Mouse (Mus musculus): ENCODE measurements at regions not wholly inside any gene's neighbourhood (a gene's known extent, or its start where the extent isn't known, plus 50 kb on each side); places are given as distances from the start of the nearest gene placed in this dataset.

GRCm38 (mm10) chr5:51397528-51397927 lies 170.0 kb downstream of the Ppargc1a start:
- 92% methylated on average over 5 of the region's 5 CpGs for WGBS
- H3K27me3 ChIP-seq (ENCODE audit: low read depth, poor library complexity, severe bottlenecking), result no peaks in the 10 kb centered on the region
- H3K4me1 ChIP-seq, result no peaks in the 10 kb centered on the region
- no peak for DNase-seq (ENCODE audit: low spot score)
- H3K9me3 ChIP-seq (replicated peaks), result no peaks in the 10 kb centered on the region
- no peaks in the 10 kb centered on the region for H3K36me3 ChIP-seq
- no peak overlapping the region for H3K4me3 ChIP-seq
- no peak overlapping the region for H3K27ac ChIP-seq (replicated peaks)

GRCm38 (mm10) chr5:51391319-51391718 lies 176.2 kb downstream of the Ppargc1a start:
- no peaks in the 10 kb centered on the region for H3K36me3 ChIP-seq
- H3K27me3 ChIP-seq (ENCODE audit: low read depth, poor library complexity, severe bottlenecking), result no peaks in the 10 kb centered on the region
- H3K4me1 ChIP-seq, result no peaks in the 10 kb centered on the region
- no peak overlapping the region for H3K27ac ChIP-seq (replicated peaks)
- H3K9me3 ChIP-seq (replicated peaks), result no peaks in the 10 kb centered on the region
- H3K4me3 ChIP-seq, result no peak overlapping the region
- WGBS, result 85% methylated on average over 8 of the region's 8 CpGs
- no peak for DNase-seq (ENCODE audit: low spot score)

- 63% methylated on average over 2 of the region's 2 CpGs for WGBS
- DNase-seq (ENCODE audit: low spot score), result no peak
- no peaks in the 10 kb centered on the region for H3K4me1 ChIP-seq
- H3K9me3 ChIP-seq (replicated peaks), result no peaks in the 10 kb centered on the region
- H3K27me3 ChIP-seq (ENCODE audit: low read depth, poor library complexity, severe bottlenecking), result no peaks in the 10 kb centered on the region
- no peaks in the 10 kb centered on the region for H3K36me3 ChIP-seq
- no peak overlapping the region for H3K27ac ChIP-seq (replicated peaks)
- H3K4me3 ChIP-seq, result no peak overlapping the region
Observed at GRCm38 (mm10) chr5:51387751-51388150, 179.8 kb downstream of the Ppargc1a start.

GRCm38 (mm10) chr5:51386409-51386808 lies 181.1 kb downstream of the Ppargc1a start:
- DNase-seq (ENCODE audit: low spot score), result no peak
- H3K4me1 ChIP-seq, result no peaks in the 10 kb centered on the region

GRCm38 (mm10) chr5:51384278-51384677 lies 183.2 kb downstream of the Ppargc1a start:
- no peaks in the 10 kb centered on the region for H3K36me3 ChIP-seq
- WGBS, result 92% methylated on average over 6 of the region's 6 CpGs
- no peak overlapping the region for H3K4me3 ChIP-seq
- no peak overlapping the region for H3K27ac ChIP-seq (replicated peaks)
- no peaks in the 10 kb centered on the region for H3K4me1 ChIP-seq
- H3K9me3 ChIP-seq (replicated peaks), result no peaks in the 10 kb centered on the region
- no peak for DNase-seq (ENCODE audit: low spot score)
- no peaks in the 10 kb centered on the region for H3K27me3 ChIP-seq (ENCODE audit: low read depth, poor library complexity, severe bottlenecking)

More at GRCm38 (mm10) chr5:51386409-51386808, 181.1 kb downstream of the Ppargc1a start:
- Histone ChIP-seq H3K9me3 (replicated peaks) (no peaks in the 10 kb centered on the region), H3K27me3 (ENCODE audit: low read depth, poor library complexity, severe bottlenecking) (no peaks in the 10 kb centered on the region), H3K27ac (replicated peaks) (no peak overlapping the region), H3K4me3 (no peak overlapping the region), H3K36me3 (no peaks in the 10 kb centered on the region)
- 83% methylated on average over 3 of the region's 3 CpGs for WGBS

- Histone ChIP-seq H3K27ac (replicated peaks) (no peak overlapping the region), H3K4me3 (no peak overlapping the region), H3K4me1 (no peaks in the 10 kb centered on the region), H3K9me3 (replicated peaks) (no peaks in the 10 kb centered on the region), H3K36me3 (no peaks in the 10 kb centered on the region), H3K27me3 (ENCODE audit: low read depth, poor library complexity, severe bottlenecking) (no peaks in the 10 kb centered on the region)
- DNase-seq (ENCODE audit: low spot score), result no peak
- WGBS, result 89% methylated on average over 1 of the region's 1 CpGs
Observed at GRCm38 (mm10) chr5:51359101-51359500, 208.4 kb downstream of the Ppargc1a start.

- H3K9me3 ChIP-seq (replicated peaks), result no peaks in the 10 kb centered on the region
Observed at GRCm38 (mm10) chr5:51348256-51348655, 219.3 kb downstream of the Ppargc1a start.

GRCm38 (mm10) chr5:51329142-51329541 lies 238.4 kb downstream of the Ppargc1a start:
- no peaks in the 10 kb centered on the region for H3K4me1 ChIP-seq
- WGBS, result 94% methylated on average over 3 of the region's 3 CpGs
- H3K4me3 ChIP-seq, result no peak overlapping the region
- H3K9me3 ChIP-seq (replicated peaks), result no peaks in the 10 kb centered on the region
- no peak for DNase-seq (ENCODE audit: low spot score)
- no peak overlapping the region for H3K27ac ChIP-seq (replicated peaks)
- no peaks in the 10 kb centered on the region for H3K36me3 ChIP-seq
- no peaks in the 10 kb centered on the region for H3K27me3 ChIP-seq (ENCODE audit: low read depth, poor library complexity, severe bottlenecking)

More at GRCm38 (mm10) chr5:51348256-51348655, 219.3 kb downstream of the Ppargc1a start:
- Histone ChIP-seq H3K4me3 (no peak overlapping the region), H3K4me1 (no peaks in the 10 kb centered on the region), H3K27ac (replicated peaks) (no peak overlapping the region), H3K27me3 (ENCODE audit: low read depth, poor library complexity, severe bottlenecking) (no peaks in the 10 kb centered on the region), H3K36me3 (no peaks in the 10 kb centered on the region)
- DNase-seq (ENCODE audit: low spot score), result no peak
- WGBS, result 64% methylated on average over 2 of the region's 2 CpGs

- no peak overlapping the region for H3K4me3 ChIP-seq
- 86% methylated on average over 1 of the region's 1 CpGs for WGBS
- no peak for DNase-seq (ENCODE audit: low spot score)
- no peaks in the 10 kb centered on the region for H3K9me3 ChIP-seq (replicated peaks)
- H3K4me1 ChIP-seq, result no peaks in the 10 kb centered on the region
- H3K27ac ChIP-seq (replicated peaks), result no peak overlapping the region
- H3K27me3 ChIP-seq (ENCODE audit: low read depth, poor library complexity, severe bottlenecking), result no peaks in the 10 kb centered on the region
- H3K36me3 ChIP-seq, result no peaks in the 10 kb centered on the region
Observed at GRCm38 (mm10) chr5:51289191-51289590, 278.3 kb downstream of the Ppargc1a start.

GRCm38 (mm10) chr5:51288234-51288633 lies 279.3 kb downstream of the Ppargc1a start:
- no peak overlapping the region for H3K4me3 ChIP-seq
- H3K27me3 ChIP-seq (ENCODE audit: low read depth, poor library complexity, severe bottlenecking), result no peaks in the 10 kb centered on the region
- WGBS, result 82% methylated on average over 2 of the region's 2 CpGs
- no peaks in the 10 kb centered on the region for H3K9me3 ChIP-seq (replicated peaks)
- H3K36me3 ChIP-seq, result no peaks in the 10 kb centered on the region
- no peak overlapping the region for H3K27ac ChIP-seq (replicated peaks)
- H3K4me1 ChIP-seq, result no peaks in the 10 kb centered on the region
- no peak for DNase-seq (ENCODE audit: low spot score)

- Histone ChIP-seq H3K4me3 (no peak overlapping the region), H3K27me3 (ENCODE audit: low read depth, poor library complexity, severe bottlenecking) (no peaks in the 10 kb centered on the region), H3K4me1 (no peaks in the 10 kb centered on the region), H3K27ac (replicated peaks) (no peak overlapping the region), H3K36me3 (no peaks in the 10 kb centered on the region), H3K9me3 (replicated peaks) (no peaks in the 10 kb centered on the region)
- 78% methylated on average over 2 of the region's 2 CpGs for WGBS
- no peak for DNase-seq (ENCODE audit: low spot score)
Observed at GRCm38 (mm10) chr5:51241156-51241555, 326.4 kb downstream of the Ppargc1a start.

GRCm38 (mm10) chr5:51234004-51234355 lies 333.5 kb downstream of the Ppargc1a start:
- no peaks in the 10 kb centered on the region for H3K36me3 ChIP-seq
- H3K27me3 ChIP-seq (ENCODE audit: low read depth, poor library complexity, severe bottlenecking), result no peaks in the 10 kb centered on the region
- no peaks in the 10 kb centered on the region for H3K9me3 ChIP-seq (replicated peaks)
- H3K4me3 ChIP-seq, result no peak overlapping the region
- H3K27ac ChIP-seq (replicated peaks), result no peak overlapping the region
- no peaks in the 10 kb centered on the region for H3K4me1 ChIP-seq
- no peak for DNase-seq (ENCODE audit: low spot score)
- 90% methylated on average over 2 of the region's 2 CpGs for WGBS

- 80% methylated on average over 5 of the region's 5 CpGs for WGBS
- Histone ChIP-seq H3K27ac (replicated peaks) (no peak overlapping the region), H3K9me3 (replicated peaks) (no peaks in the 10 kb centered on the region), H3K27me3 (ENCODE audit: low read depth, poor library complexity, severe bottlenecking) (no peaks in the 10 kb centered on the region), H3K4me1 (no peaks in the 10 kb centered on the region), H3K36me3 (no peaks in the 10 kb centered on the region), H3K4me3 (no peak overlapping the region)
- DNase-seq (ENCODE audit: low spot score), result no peak
Observed at GRCm38 (mm10) chr5:51233271-51234003, 334.1 kb downstream of the Ppargc1a start.

GRCm38 (mm10) chr5:51229806-51230205 lies 337.7 kb downstream of the Ppargc1a start:
- H3K4me3 ChIP-seq, result no peak overlapping the region
- H3K27me3 ChIP-seq (ENCODE audit: low read depth, poor library complexity, severe bottlenecking), result no peaks in the 10 kb centered on the region
- 95% methylated on average over 2 of the region's 2 CpGs for WGBS
- no peaks in the 10 kb centered on the region for H3K36me3 ChIP-seq
- H3K27ac ChIP-seq (replicated peaks), result no peak overlapping the region
- no peaks in the 10 kb centered on the region for H3K9me3 ChIP-seq (replicated peaks)
- no peak for DNase-seq (ENCODE audit: low spot score)
- no peaks in the 10 kb centered on the region for H3K4me1 ChIP-seq

All from midbrain, embryonic 10.5 days (tissue).